Mouse (Mus musculus) heart, postnatal 36 days (tissue): ENCODE results near the gene Slc10a6. TPM values are rescaled to one million over a fixed set of nuclear protein-coding genes. Genes with fewer than 3 reads are reported as not detected.

Source experiments
- DNase-seq, 2 experiments: peaks; one replicate each; pipeline ENCODE4 v3.0.0; 2021 to 2022
- intact Hi-C: fragments of 180-260 bp; cut with DNase I; formaldehyde crosslinking; loops from one replicate; pipeline ENCODE4 v1.15.1; 2025
- total RNA-seq, 2 experiments: library from RNA; stranded (reverse); gene quantifications; 2 replicates each; pipeline ENCODE4 v1.2.3; 2021

The Slc10a6 gene
- total RNA-seq: 1 to 10 TPM; 5.2 to 8.0 TPM

DNA sequence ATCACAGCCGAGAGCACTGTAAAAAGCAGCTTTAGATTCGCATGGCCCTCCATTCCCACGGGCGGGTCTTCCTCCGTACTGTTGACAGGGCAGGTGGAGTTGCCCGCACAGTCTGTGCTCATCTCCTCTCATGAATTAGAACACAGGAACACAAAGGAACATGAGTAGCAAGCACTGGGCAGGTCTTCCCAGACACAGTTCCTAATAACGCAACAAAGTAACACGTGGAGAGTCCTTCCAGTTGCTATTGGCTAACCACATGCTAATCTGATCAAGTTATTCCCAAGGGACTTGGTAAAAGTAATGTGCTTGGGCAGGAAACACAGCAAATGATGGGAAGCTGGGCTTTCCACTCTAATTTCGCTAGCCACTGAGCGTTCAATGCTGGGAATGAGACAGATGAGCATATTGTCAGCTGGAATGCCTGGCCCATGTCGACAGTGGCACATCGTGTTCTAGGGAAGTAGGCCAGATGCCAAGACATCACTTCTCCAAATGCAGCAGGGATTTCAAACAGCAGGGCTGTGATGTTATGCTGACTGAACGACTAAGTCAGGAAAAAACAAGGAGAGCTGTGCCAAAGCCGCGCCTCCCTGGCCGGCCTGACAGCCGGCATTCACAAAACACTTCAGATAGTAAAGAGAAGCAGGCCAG is at the start of gene Slc10a6:
TSS of gene Slc10a6 (minus strand) at position 293 of the 654 bp plus-strand sequence.
- intact Hi-C loops: no loop called here
- DNase-seq: peak; percentile 86 to 89

DNA sequence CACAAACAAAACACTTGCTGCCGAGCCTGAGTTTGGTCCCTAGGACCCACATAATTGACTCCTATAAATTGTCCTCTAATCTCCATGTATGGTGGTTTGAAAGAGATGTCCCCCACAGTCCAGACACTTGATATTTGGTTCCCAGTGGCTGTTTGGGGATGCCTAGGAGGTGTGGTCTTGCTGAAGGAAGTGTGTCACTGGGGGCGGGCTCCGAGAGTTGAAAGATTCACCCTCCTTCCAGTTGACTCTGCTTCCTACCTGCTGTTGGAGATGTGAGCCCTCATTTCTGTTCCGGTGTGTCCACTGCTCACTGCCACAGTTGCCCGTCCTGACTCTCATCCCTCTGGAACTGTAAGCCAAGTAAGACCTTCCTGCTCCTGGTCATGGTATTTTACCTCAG is 49.8 kb upstream of the Slc10a6 start:
- DNase-seq: no peak
- intact Hi-C loops: no loop called here

DNA sequence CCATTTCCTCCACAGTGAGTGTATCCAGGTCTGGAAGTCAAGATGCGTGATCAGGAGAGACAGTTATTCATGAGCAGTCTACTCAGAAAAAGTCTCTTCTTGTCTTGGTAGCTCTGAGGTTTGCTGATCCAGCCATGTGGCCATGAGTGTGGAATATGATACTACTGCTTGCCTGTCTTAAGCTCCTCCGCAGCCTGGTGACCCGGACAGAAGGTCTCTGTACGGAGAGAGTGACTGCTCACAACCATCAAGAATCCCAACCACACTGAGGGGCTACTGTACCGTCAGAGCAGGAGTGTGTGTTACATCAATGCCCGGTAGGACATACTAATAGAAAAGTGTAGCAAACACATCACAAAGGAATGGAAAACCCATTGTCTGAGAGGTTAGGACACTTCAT is 48.7 kb upstream of the Slc10a6 start:
- no peak for DNase-seq
- intact Hi-C loops: no loop called here

DNA sequence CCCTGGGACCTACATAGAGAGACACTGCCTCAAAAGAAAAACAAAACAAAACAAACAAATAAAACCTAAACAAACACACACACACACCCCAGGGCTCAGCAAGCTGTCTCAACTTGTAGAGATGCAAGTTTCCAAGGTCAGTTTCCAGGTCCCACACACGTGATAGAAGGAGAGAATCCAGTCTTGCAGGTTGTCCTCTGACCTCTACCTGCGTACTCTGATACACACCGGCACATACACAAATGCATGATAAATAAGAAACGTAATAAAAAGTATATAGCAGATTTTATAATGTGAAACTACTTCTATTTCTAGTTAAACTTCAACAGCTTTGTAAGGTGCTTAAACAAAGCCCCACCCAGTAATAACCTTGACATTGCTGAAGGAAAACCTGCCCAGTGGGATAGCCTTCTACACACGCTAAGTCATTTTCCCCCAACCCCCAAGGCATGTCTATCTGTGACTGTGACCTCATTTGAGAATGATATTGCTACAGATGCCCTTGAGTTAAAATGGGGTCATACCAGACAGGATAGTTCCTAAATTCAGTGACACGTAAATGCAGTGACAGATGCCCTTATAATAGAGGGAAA is 47.2 kb upstream of the Slc10a6 start:
- intact Hi-C loops: no loop called here
- no peak for DNase-seq

DNA sequence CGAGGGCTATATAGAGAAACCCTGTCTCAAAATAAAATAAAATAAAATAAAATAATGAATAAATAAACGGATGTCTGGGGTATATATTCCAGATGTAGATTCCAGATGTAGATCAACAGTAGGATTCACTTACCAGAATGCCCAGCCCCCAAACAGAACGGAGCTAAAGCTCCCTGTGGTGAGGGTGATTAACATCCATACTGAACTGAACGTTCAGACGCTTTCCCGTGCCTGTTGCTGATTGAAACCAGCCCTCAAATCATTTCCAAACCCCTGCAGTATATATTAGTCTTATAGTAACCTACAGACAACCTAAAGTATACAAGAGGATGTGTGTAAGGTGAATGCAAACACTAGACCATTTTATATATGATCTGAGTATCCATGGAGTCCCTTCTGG is 45.3 kb upstream of the Slc10a6 start:
- intact Hi-C loops: no loop called here
- DNase-seq: no peak

DNA sequence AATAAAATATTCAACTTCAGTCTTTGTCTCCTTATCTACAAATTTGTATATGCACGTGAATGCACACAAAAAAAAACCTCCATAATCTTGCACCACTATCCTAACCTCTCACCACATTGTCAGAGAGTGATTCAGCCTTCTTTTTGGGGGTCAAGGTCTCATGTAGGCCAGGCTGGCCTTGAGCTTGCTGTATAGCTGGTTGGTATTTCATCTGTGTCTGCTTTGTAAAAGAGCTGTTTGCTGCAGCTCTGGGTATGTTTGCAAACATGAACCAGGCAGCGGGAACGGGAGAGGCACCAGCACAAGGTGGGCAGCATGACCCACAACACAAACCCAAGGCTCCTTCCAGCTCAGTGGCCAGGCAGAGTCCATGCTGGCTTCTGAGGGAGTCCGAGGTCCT is 44.4 kb upstream of the Slc10a6 start:
- DNase-seq: no peak
- intact Hi-C loops: no loop called here

DNA sequence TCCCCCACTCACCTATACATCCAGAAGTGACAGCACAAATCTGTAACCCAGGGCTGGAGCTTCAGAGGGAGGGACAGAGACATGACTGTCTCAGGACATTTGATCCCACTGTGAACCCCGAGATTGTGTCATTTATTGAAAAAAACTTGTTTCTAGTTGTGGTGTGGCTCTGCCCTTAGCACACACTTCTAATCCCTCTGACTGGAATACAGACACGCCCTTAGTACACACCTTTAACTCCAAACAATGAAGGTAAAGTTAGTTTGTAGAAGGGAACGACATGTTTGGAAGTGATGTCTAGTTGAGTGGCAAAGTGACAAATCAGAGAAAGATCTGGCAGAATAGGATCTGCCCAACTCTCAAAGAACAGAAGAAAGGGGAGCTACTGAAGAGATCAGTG is 42.7 kb upstream of the Slc10a6 start:
- no peak for DNase-seq
- intact Hi-C loops: no loop called here

DNA sequence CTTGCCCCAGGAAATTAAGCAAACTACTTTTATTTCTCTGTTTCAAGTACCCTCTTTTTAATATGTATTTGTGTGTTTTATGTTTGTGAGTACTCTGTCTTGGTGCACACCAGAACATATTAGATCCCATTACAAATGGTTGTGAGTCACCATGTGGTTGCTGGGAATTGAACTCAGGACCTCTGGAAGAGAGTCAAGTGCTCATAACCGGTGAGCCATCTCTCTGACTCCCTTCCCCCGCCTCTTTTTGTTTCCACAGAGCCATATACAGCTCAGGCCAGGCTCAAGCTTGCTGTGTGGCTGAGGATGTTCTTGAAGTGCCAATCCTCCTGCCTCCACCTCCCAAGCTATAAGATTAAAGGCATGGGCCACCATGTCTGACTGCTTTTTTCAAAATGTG is 36.7 kb upstream of the Slc10a6 start:
- DNase-seq: no peak
- intact Hi-C loops: no loop called here

DNA sequence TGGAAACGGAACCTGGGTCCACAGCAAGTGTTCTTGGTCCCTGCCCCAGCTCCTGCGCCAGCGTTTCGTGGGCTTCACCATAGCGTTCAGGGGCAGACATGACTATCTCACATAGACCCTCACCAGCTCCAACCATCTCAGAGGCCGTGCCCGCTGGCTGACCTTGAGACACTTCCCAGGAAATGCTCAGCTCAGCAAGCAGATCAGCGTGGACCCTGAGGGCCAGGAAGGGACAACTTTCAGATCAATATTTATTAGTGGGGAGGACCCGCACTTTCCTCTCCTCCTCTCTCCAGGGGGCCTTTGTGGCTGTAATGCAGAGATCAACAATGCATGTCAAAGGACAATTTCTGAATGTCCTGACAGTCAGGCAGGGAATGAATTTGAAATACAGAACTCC is 35.7 kb upstream of the Slc10a6 start:
- no peak for DNase-seq
- intact Hi-C loops: no loop called here

DNA sequence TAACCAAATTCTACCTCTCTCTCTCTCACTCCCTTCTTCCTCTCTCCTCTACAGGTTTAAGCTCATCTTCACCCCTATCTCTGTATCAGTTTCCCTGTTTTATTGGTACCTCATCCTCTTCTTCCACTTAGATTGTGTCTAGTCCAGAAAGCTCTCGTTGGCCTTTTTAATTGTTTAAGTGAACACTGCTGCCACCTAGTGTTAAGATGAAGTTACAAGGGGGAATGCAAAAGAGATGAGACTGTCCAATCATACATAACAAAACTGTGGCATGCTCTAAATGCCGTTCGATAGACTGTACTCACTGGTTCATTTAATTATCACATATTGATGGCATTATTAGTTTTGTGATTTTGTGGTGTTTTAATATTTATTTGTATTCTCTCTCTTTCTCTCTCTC is 30.4 kb upstream of the Slc10a6 start:
- DNase-seq: no peak
- intact Hi-C loops: loop anchor here (1.0 to 5.0 kb wide), 3 partner anchors 47 to 303 kb away; no protein-coding TSS in a partner anchor

DNA sequence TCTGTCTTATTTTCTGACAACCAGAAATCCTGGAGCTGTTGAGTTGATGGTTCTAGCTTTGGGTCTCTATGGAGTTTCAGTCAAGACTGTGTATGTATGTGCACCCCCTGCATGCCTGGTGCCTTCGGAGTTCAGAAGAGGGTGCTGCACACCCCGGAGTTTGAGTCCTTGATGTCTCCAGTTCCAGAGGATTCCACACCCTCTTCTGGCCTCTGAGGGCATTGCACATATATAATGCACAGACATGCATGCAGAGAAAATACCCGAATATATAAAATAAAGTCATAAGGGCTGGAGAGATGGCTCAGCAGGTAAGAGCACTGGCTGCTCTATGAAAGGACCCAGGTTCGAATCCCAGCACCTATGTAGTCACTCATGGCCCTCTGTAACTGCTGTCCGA is 29.7 kb upstream of the Slc10a6 start:
- no peak for DNase-seq
- intact Hi-C loops: loop anchor here (1.0 to 5.0 kb wide), 3 partner anchors 47 to 303 kb away; no protein-coding TSS in a partner anchor

DNA sequence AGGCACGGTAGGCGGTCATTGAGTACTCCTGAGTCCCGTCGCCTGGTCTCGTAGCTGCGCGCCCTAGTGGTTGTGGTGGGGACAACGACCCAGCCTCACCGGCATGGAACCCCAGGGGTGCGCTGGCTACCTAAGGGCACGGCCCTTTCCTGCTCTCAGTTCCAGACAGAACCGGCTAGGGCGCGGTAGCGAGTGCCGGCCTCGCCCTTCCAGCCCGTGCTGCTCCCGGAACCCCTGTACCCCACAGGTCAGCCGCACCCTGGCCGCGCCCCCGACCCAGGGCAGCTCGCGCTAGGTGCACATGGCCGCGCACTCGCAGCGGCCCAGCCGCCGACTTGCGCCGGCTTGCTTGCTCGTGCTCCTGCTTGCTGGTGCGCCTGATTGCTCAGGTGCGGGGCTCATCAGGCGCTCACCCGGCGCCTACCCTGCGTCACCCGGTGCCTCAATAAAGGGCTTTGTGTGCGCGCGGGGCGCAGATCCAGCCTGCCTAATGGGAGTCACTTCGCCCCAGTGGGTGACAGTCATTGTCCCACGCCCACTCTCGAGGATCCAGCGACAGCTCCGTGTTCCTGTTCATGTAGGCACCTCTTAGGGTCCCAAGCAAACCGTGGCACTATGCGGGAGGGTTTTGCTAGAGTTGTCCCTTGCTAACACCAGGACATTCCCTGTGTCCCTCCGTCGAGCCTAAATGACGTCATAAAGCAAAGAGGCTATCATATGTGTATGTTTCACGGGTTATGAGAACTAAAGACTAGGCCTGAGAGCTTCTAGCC is 26.3 kb upstream of the Slc10a6 start, which contains the start of gene 1700016H13Rik:
TSS of gene 1700016H13Rik (minus strand) at position 665 of the 773 bp plus-strand sequence.
- intact Hi-C loops: loop anchor here (5.0 kb wide), 2 partner anchors 43 to 68 kb away; no protein-coding TSS in a partner anchor
- peak; percentile 80 for DNase-seq

DNA sequence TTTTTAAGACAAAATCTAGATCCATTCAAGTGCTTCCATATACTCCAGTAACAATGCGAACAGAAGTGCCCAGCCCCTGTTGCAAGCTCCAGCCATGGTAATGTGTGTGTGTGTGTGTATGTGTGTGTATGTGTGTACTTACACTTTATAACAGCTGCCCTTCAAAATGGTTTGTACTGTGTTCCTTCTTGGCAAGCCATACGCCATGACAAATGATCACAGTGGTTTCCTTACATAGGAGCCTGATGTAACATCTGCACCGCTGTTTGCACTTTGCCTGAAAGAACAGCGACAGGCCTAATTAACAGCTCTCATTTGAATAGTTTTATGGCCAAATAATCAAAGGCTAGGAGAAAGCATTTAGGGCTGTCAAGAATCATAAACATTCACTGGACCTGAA is 25.6 kb upstream of the Slc10a6 start:
- intact Hi-C loops: loop anchor here (5.0 kb wide), 3 partner anchors 42 to 67 kb away; no protein-coding TSS in a partner anchor

DNA sequence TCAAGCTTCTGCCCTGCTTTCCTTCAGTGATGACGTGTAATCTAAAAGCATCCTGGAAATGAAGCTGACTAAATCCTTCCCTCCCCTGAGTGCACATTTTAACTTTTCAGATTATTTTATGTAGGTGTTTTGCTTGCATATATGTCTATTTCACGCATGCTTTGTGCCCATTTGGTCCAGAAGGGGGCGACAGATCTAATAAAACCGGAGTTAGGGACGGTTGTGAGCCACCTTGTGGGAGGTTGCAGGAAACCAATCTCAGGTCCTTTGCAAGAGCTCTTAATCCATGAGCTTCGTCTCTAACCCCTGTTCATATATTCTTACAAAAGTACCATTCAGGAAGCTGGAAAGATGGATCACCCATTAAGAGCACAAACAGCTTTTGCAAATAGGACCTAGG is 25.0 kb upstream of the Slc10a6 start:
- DNase-seq: peak; percentile 19 to 32
- intact Hi-C loops: loop anchor here (5.0 kb wide), 1 partner anchor 57 kb away; no protein-coding TSS in a partner anchor

More for the DNA sequence above, 25.6 kb upstream of the Slc10a6 start:
- no peak for DNase-seq

DNA sequence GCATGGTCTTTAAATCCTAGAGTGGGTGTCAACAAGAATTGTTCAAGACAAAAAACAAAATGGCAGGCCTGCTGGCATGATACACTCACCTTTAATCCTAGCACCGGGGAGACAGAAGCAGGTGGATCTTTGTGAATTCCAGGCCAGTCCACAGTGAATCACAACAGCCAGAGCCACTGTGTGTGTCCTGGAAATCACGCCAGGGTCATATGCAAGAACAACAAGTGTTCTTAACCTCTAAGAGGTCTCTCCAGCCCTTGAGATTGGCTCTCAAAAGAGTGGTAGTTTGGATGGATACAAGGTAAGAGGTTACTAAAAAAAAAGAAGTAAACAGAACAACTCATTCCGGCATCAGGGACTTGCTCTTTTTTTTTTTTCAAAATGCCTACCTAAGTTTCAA is 18.1 kb upstream of the Slc10a6 start:
- intact Hi-C loops: no loop called here
- no peak for DNase-seq

DNA sequence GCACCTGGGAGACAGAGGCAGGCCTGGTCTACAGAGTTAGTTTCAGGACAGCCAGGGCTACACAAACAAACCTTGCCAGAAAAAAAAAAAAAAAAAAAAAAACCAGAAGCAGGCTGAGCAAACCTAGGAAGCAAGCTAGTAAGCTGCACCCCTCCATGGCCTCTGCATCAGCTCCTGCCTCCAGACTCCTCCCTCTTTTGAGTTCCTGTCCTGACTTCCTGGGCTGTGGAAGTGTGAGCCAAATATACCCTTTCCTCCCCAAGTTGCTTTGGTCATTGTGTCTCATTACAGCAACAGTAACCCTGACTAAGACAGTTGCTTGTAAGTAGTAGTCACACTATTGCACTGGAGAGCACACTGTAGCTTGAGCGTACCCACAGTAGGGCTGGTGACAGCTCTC is 15.0 kb upstream of the Slc10a6 start:
- intact Hi-C loops: no loop called here
- DNase-seq: no peak

DNA sequence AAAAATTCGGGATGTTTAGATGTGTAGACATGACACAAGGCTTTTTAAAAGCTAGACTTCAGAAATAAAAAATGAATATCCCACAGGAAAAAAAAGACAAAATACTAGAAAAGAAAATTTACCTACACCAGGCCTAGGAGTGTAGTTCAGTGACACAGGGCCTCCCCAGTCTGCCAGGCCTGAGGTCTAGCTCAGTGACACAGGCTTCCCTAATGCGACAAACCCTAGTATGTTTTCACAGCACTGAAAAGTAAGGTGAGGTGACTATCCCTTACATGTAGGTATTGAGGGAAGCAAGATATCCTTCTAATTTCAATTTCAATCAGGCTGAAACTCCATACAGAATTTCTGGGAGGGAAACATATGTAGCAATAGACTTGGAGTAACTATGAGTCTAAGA is 8.0 kb upstream of the Slc10a6 start:
- intact Hi-C loops: no loop called here
- DNase-seq: no peak

DNA sequence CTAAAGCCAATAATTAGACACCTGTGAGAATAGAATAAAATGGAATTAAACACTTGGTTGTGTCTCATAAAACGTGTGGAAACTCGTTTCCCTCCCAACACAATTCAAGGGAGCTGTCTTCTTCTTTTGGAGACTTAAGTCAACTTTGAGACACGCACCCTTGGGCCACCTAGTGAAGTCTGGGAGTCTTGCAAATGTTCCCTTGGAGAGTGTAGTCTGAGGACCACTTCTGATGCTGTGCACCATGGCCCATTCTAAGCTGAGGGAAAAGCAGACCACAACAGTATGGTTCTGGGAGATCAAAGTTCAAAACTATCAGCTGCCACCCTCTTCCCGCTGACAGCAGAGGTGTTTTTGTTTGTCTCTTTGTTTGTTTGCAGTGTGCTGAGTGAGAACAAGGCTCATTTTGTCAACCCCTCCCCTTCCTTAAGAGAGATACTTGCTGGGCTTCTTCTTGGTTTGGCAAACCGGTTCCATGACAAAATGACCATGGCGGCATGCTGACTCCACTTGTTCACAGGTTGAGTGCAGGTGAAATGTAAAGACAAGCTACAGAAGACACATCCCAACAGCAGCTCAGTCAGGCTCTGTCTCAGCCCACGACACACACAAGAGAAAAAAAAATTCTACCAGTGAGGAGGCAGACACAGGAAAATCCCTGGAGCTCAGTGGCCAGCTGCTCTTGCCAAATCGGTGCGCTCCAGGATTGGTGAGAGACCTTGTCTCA is 814 bp upstream of the Slc10a6 start:
- DNase-seq: peak; percentile 41 to 47
- intact Hi-C loops: no loop called here

DNA sequence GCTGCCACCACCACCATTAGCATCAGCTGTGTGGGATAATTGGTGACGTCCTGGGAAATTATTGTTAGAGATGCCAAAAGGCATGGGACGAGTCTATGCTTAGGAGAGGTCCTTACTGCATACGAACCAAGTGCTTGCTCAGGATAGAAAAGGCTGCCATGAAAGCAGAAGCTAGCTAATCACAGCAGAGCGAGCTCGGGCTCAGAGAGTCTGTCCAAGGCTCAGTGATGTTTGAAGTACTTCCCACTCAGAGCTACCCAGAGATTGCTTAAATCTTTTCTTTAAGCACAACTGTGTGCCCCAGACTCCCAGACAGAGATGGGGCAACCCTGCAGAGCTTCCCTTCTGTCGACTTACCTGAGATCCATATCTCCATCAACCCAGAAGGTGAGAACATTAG is 704 bp downstream of the Slc10a6 start:
- intact Hi-C loops: no loop called here
- no peak for DNase-seq

DNA sequence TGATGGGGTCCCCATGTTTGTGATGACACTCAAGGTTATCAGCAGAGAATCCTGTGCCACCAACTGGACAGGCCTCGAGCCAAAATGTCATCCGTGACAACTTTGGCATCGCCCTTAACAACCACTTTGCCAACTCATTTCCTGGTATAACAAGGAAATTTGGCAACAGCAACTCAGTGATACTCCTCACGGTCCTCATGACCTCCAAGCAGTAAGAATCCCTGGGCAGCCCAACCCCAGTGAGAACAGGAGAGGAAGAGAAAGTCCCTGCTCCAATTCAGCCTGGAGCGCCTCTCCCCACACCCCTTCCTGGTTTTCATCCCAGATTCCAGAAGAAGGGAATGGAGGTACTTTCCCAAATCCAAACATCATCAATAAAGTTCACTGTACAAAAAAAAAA is 4.4 kb downstream of the Slc10a6 start:
- intact Hi-C loops: no loop called here
- DNase-seq: no peak

DNA sequence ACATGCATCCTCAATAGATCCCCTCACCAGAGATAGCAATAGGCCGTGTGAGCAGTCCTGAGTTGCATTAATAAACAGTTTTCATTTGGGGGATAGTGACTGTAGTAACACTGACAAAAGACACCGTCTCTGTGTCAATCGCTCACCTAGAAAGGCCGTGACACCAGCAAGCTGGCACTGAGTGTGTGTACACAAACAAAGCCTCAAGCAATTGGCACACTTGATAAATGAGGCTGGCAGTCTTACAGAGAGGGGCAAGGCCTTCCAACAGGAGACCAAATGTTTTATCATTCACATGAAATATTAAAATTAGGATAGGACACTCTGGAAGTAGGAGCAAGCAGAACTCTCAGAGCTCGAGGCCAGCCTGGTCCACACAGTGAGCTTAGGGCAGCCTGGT is 6.9 kb downstream of the Slc10a6 start:
- no peak for DNase-seq
- intact Hi-C loops: no loop called here
